Mouse (Mus musculus) lung, postnatal 14 days (tissue): ENCODE measurements around the gene Abcc4.

Source experiments
- DNase-seq: peaks from one replicate; pipeline ENCODE4 v3.0.0; 2021

Abcc4 gene

DNA sequence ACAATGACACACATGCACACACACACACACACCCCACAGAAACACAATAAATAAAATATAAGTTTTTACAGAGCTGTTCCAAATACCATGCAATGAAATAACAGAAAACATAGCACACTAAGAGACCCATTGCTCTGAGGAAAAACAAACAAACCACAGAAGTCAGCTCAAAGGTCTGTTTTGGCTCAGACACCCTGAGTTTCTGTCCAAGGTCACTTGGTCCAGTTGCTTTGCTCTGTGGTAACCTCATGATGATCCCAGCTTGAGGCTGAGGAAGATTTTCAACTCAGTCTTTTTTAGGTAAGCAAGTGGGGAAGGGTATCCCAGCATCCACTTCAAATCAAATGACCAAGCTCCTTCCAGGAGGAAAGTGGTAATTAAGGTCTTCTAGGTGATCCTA is 4.9 kb upstream of the Abcc4 start:
- no peak for DNase-seq

DNA sequence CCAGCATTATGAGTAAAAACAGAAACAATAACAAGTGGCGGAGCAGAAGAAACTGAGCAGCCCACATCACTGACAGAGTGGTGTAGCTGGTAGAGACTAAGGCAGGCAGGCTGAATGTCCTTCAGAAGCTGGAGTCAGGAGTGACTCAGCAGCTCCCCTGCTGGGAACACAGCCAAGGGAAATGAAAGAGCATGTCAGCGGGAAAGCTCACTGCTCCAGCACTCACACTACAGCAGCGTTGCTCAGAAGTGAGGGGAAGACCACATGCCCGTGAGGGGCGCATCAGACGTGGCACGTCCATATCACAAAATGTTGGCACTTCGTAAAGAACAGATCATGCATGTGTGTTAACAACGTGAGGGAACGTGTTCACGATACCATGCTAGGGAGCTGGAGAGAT is 3.7 kb upstream of the Abcc4 start:
- DNase-seq = peak; percentile 86

GRCm38 (mm10) chr14:118708126-118708525 is 2.1 kb upstream of the Abcc4 start:
- no peak for DNase-seq

DNA sequence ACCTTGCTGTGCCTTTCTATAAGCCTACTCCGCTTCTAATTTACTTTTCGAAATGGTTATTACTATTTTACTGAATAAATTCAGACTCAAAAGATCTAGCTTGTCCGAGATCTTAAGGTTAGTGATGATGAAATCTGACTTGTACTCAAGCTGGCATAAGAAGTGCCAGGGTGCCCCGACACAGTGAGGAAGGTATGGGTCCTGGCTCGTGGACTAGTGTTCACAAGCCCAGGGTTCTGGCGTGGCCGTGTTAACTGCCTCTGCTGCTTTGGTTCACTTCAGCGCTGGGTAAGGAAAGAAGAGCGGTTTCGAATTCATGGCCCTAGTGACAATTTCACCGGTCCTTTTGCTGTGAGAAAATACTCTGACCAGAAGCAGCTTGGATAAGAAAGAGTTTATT is 943 bp upstream of the Abcc4 start:
- DNase-seq = no peak

DNA sequence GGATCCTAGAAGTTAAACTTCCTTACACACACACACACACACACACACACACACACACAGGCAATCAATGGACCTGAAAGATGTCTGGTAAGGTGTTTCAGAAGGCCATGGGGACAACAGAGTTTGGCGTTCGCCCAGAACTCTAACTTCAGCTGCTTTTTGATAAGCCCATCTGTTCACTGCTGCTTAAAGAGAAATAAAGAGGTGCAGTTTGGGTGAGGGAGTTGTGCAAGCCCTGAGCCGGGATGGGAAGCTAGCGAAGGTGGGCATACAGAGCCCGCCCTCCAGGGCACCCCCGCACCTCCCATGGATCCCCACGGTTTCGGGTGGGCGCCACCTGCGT is 583 bp downstream of the Abcc4 start:
- DNase-seq = no peak

GRCm38 (mm10) chr14:118703363-118703762 is 2.7 kb downstream of the Abcc4 start:
- no peak for DNase-seq

DNA sequence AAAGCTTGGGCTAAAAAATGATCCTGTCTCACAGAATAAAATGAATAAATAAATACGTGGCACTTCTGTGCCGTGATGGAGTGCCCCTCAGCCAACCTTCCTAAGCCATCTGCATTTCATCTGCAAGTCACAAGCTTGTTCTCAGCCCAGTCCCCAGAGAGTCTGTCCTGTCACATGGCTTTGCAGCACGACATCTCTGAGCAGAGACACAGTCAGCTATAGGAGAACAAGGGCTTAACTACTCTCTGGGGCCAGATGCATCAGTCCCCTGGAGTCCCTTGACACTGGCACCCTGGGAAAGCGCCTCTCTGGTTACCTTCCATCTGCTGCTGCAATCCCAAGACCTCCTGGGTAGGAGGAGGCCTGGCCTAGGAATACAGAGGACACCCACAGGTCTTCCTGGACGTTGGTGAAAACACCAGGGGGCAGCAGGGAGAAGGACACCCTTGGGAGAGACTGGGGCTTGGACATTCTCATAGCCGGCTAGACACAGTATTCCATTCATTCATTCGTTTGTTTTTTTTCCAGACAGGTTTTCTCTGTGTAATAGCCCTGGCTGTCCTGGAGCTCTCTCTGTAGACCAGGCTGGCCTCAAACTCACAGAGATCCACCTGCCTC is 3.9 kb downstream of the Abcc4 start:
- DNase-seq = peak; percentile 80

DNA sequence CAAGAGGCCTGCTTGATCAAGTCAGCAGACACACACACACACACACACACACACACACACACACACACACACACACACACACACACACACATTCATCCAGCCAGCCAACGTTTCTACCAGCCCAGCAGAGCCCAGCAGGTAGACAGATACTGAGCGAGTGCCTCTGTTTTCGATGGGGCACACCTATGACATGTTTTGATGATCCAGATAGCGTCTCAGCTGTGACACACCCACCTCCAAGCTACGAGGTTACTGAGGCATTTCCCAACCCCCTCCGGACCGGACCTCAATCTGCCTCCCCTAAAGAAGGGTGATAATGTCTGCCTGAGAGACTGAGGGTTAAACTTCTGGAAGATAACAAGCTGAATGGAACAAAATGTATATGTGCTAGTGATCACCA is 5.4 kb downstream of the Abcc4 start:
- DNase-seq = no peak

DNA sequence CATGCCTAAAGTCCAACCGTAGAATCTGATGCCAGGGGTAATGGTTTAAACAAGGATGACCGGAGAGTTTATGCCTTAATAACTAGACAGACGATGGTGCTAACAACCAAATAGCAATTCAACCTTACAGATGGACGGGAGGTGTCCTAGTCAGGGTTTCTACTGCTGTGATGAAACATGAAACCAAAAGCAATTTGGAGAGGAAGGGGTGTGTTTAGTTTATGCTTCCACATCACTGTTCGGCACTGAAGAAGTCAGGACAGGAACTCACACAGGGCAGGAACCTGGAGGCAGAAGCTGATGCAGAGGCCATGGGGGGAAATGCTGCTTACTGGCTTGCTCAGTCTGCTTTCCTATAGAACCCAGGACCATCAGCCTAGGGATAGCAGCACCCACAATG is 6.1 kb downstream of the Abcc4 start:
- DNase-seq = no peak

- DNase-seq = no peak
Observed at GRCm38 (mm10) chr14:118699508-118699907, 6.5 kb downstream of the Abcc4 start.

DNA sequence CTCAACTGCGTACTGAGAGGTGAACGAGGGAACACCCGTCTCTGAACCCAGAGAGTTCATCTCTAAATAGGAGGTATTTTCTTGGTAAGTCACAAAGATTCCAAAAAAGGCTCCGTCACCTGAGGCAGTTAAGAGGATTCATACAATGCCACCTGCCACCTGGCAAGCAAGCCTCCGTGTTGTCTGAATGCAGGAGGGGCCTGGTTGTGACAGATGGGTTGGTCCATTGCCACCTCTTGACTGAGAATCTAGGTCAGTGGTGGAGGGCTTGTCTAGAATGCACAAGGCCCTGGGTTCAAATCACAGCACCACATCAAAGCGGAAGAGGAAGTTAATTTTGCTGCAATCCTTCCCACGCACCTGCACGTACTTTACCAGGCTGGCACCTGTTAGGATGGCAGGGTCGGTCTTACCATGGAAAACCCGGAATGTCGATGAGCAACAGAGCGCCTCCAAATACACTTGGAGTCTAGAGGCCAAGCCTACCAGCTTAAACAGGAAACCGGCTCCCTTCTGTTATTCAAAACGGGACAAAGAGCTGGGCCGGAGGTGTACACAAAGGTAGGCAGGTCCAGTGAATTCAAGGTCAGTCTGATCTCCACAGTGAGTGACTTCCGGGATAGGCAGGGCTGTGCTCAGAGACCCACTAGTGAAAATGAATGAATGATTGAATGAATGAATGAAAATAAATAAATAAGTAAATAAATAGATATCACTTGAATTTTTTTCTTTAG is 9.3 kb downstream of the Abcc4 start:
- DNase-seq = no peak

GRCm38 (mm10) chr14:118695866-118696265 is 10.2 kb downstream of the Abcc4 start:
- no peak for DNase-seq

DNA sequence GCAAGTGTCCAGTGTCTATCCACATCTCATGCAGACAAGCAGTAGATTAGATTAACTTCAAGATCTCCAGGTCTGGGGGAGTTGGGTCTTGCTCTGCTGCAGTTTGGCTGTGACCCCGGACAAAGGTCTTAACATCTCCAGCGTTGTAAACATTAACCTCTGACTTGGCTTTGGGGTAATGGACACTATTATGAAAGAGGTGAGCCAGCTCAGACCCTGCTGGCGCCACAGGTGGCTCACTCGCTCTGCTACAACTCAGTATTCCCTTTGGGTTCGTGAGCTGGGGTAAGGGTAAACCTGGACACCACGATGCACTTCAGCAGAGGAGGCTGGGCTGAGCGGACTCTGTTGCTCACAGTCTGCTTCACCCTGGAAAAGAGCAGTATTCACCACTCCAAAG is 11.7 kb downstream of the Abcc4 start:
- DNase-seq = no peak

DNA sequence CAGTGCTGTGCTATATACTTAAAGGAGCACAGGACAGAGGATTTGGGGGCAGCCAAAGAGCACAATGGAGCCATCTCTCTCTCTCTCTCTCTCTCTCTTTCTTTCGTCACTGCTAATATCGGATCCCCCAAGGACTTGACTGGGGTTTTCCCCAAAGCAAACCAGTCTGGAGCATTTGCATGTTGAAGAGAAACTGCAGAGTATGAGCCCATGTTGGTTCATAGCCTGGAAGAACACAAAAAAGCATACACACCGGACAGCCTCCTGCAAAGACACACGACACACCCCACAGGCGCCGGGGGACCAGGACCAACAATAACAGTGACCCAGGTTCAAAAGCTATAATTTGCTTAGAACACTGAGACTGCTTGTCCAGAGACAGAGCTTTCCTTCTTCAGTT is 14.1 kb downstream of the Abcc4 start:
- DNase-seq = no peak

- DNase-seq = no peak
Observed at GRCm38 (mm10) chr14:118691404-118691803, 14.6 kb downstream of the Abcc4 start.

DNA sequence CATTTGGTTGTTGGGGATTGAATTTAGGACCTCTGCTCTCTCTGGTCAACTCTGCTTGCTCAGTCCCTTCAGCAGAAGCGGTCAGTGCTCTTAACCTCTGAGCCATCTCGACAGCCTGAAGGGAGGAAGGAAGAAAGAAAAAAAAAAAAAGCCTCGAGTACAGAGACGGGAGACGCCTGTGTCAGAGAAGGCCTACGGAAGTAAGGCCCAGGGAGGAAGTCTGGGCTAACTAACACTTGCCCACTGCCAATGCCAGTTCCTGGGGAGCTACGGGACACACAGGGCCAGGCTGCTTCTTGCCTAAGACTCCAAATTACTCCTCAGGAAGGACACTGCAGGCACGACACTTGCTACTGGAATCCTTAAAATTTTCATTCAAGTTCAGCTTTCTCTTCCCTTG is 15.1 kb downstream of the Abcc4 start:
- peak; percentile 30 for DNase-seq

GRCm38 (mm10) chr14:118690336-118690735 is 15.7 kb downstream of the Abcc4 start:
- peak; percentile 22 for DNase-seq

DNA sequence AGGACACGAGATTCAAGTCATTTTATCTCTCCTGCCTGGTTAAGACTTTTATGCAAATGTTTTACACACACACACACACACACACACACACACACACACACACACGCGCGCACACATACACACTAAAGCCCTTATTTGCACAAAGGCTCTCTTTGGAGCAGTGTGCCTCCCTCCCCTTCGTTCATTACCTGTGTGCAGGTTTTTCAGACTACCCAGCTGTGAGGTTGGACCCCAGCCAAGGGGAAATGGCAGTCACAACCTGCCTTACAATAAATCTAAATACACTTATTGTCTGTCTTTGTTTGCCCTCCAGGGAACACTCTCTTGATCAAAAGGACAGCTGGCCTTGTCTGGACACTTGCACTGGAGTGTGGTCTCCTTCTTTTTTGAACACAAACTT is 17.4 kb downstream of the Abcc4 start:
- no peak for DNase-seq

- no peak for DNase-seq
Observed at GRCm38 (mm10) chr14:118686861-118687260, 19.2 kb downstream of the Abcc4 start.

DNA sequence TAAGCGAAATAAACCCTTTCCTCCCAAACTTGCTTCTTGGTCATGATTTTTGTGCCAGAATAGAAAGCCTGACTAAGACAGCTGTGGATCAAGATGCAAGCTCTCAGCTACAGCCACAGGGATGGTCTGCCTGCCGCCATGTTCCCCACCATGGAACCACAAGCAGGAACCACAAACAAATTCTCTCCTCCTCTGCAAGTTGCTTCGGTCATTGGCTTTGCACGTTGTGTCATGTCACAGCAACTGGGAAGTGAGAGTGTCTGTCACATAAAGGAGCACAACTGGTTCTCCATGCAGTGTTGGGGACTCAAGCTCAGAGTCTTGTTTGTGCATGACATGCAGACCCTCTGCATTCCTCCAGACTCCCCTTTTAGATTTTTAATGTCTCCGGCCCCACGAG is 20.4 kb downstream of the Abcc4 start:
- no peak for DNase-seq

- DNase-seq = no peak
Observed at GRCm38 (mm10) chr14:118682339-118683034, 23.5 kb downstream of the Abcc4 start.

- no peak for DNase-seq
Observed at GRCm38 (mm10) chr14:118681087-118681486, 24.9 kb downstream of the Abcc4 start.

- DNase-seq = no peak
Observed at GRCm38 (mm10) chr14:118678279-118678985, 27.6 kb downstream of the Abcc4 start.
